Mouse (Mus musculus) liver, adult 2 months (tissue): ENCODE data around the gene Siglece.

ENCODE experiments used
- CTCF ChIP-seq: fragments of 200-500 bp; IDR thresholded peaks from 2 replicates; pipeline ENCODE4 v1.5.1; 2011; ENCODE audit warnings: low read depth, low read length, control low read depth
- POLR2A ChIP-seq: fragments of 200-500 bp; IDR thresholded peaks from 2 replicates; pipeline ENCODE4 v1.6.1; 2011; ENCODE audit warnings: low read length, control low read depth; ENCODE audit not compliant: insufficient read depth; ENCODE audit errors: extremely low read depth

GRCm38 (mm10) chr7:43634500-43634899 is 25.5 kb downstream of the Siglece start, which contains the start of gene Ceacam18:
- TF ChIP-seq CTCF, result no peak
- no peak for TF ChIP-seq POLR2A
